Mouse (Mus musculus) left cerebral cortex, postnatal 36 days (tissue): ENCODE measurements at regions not wholly inside any gene's neighbourhood (a gene's known extent, or its start where the extent isn't known, plus 50 kb on each side); places are given as distances from the start of the nearest gene placed in this dataset.

Experiments
- DNase-seq, 2 experiments: peaks; one replicate each; pipeline ENCODE4 v3.0.0; 2021 to 2022; ENCODE audit warnings: low spot score in 2 of 2, mixed read lengths in 1 of 2
- intact Hi-C: fragments of 180-260 bp; cut with DNase I; formaldehyde crosslinking; loops from one replicate; pipeline ENCODE4 v1.15.1; 2025

- intact Hi-C loops, result no loop called here
Observed at GRCm38 (mm10) chr4:5379215-5379614, 586.1 kb upstream of the Impad1 start.

GRCm38 (mm10) chr4:5358274-5358673 is 565.1 kb upstream of the Impad1 start:
- intact Hi-C loops, result no loop called here
- no peak for DNase-seq

More at GRCm38 (mm10) chr4:5379215-5379614, 586.1 kb upstream of the Impad1 start:
- no peak for DNase-seq

GRCm38 (mm10) chr4:5346226-5346625 is 553.1 kb upstream of the Impad1 start:
- DNase-seq, result no peak
- intact Hi-C loops, result no loop called here

- intact Hi-C loops, result no loop called here
- DNase-seq, result no peak
Observed at GRCm38 (mm10) chr4:5344739-5345138, 551.6 kb upstream of the Impad1 start.

- intact Hi-C loops, result no loop called here
- no peak for DNase-seq
Observed at GRCm38 (mm10) chr4:5344311-5344710, 551.2 kb upstream of the Impad1 start.

- intact Hi-C loops, result no loop called here
- DNase-seq, result no peak
Observed at GRCm38 (mm10) chr4:5337158-5337896, 544.2 kb upstream of the Impad1 start.

- intact Hi-C loops, result no loop called here
- DNase-seq, result no peak
Observed at GRCm38 (mm10) chr4:5335030-5335429, 541.9 kb upstream of the Impad1 start.

GRCm38 (mm10) chr4:5328497-5329194 is 535.5 kb upstream of the Impad1 start:
- DNase-seq, result no peak
- intact Hi-C loops, result no loop called here

GRCm38 (mm10) chr4:5327171-5327661 is 534.1 kb upstream of the Impad1 start:
- intact Hi-C loops, result no loop called here
- DNase-seq, result peak; percentile 10 to 15

- intact Hi-C loops, result no loop called here
- no peak for DNase-seq
Observed at GRCm38 (mm10) chr4:5301461-5301860, 508.3 kb upstream of the Impad1 start.

- intact Hi-C loops, result no loop called here
- no peak for DNase-seq
Observed at GRCm38 (mm10) chr4:5301017-5301416, 507.9 kb upstream of the Impad1 start.

- intact Hi-C loops, result no loop called here
Observed at GRCm38 (mm10) chr4:5299208-5299607, 506.1 kb upstream of the Impad1 start.

GRCm38 (mm10) chr4:5294030-5294429 is 500.9 kb upstream of the Impad1 start:
- intact Hi-C loops, result no loop called here
- DNase-seq, result no peak

More at GRCm38 (mm10) chr4:5299208-5299607, 506.1 kb upstream of the Impad1 start:
- no peak for DNase-seq

- no peak for DNase-seq
- intact Hi-C loops, result no loop called here
Observed at GRCm38 (mm10) chr4:5276113-5276512, 483.0 kb upstream of the Impad1 start.
